Mouse (Mus musculus): ENCODE results near the gene Zscan26. TPM values are rescaled to one million over a fixed set of nuclear protein-coding genes. Genes with fewer than 3 reads are reported as not detected.
A peak's percentile ranks its signal among the peaks of the same experiment; 100 is the strongest.

Zscan26 gene
- polyA plus RNA-seq, 1 experiment from 2014 or later: 9.6 TPM

GRCm38 (mm10) chr13:21423301-21423700 lies 30.2 kb downstream of the Zscan26 start:
- ATAC-seq (ENCODE audit: insufficient read depth): no peak
- Histone ChIP-seq H3K36me3 (replicated peaks) (no peaks in the 10 kb centered on the region), H3K27ac (replicated peaks) (peak overlapping the region; percentile 0; the same call in 1 of the 2 replicates), H3K4me2 (no peak overlapping the region), H3K9ac (no peak overlapping the region), H3K4me3 (replicated peaks) (no peak overlapping the region), H3K9me3 (replicated peaks) (no peaks in the 10 kb centered on the region), H3K27me3 (no peaks in the 10 kb centered on the region), H3K4me1 (replicated peaks) (peaks cover 49% of the 10 kb centered on the region)
- WGBS (ENCODE audit: insufficient replicate concordance): 51% methylated on average over 5 of the region's 5 CpGs

GRCm38 (mm10) chr13:21418865-21419264 lies 34.7 kb downstream of the Zscan26 start:
- H3K4me2 ChIP-seq: peak overlapping the region; percentile 56
- H3K9ac ChIP-seq: peak overlapping the region; percentile 45
- H3K27me3 ChIP-seq: no peaks in the 10 kb centered on the region
- H3K27ac ChIP-seq (replicated peaks): peak overlapping the region; percentile 92
- no peaks in the 10 kb centered on the region for H3K36me3 ChIP-seq (replicated peaks)
- H3K9me3 ChIP-seq (replicated peaks): no peaks in the 10 kb centered on the region
- peak; percentile 90 for ATAC-seq (ENCODE audit: insufficient read depth)
- peaks cover 78% of the 10 kb centered on the region for H3K4me1 ChIP-seq (replicated peaks)
- WGBS (ENCODE audit: insufficient replicate concordance): 18% methylated on average over 6 of the region's 6 CpGs
- H3K4me3 ChIP-seq (replicated peaks): no peak overlapping the region; the same call in 1 of the 2 replicates

DNA sequence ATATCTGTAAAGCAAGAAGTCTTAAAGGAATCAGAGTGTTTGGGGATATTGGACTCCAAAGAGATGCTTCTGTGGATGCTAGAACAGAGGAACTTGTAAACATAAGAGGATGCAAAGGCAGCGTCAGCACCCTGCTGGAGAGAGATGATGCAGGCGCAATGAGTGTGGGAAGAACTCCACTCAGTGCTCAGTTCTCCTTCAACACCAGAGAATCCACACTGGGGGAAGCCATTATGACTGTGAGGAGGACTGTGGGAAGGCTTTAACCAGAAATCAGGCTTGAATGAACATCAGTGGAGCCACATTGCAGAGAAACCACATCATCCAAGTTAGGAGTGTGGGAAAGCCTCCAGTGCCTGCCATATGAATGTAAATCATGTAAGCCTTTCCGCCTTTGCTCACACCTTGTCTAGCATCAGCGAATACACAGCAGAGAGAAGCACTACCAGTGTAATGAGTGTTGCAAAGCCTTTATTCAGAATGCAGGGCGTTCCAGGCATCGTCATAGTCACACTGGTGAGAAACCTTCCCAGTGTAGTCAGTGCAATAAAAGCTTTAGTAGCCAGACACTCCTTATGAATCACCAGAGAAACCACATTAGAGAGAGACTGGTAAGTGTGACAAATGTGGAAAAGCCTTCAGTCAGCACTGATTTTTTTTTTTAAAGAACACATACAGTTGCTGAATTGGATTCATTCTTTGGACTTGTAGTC lies 36.1 kb downstream of the Zscan26 start:
- H3K4me3 ChIP-seq (replicated peaks): no peak overlapping the region
- no peaks in the 10 kb centered on the region for H3K9me3 ChIP-seq (replicated peaks)
- peak overlapping the region; percentile 65 for H3K27ac ChIP-seq (replicated peaks)
- H3K4me1 ChIP-seq (replicated peaks): peaks cover 78% of the 10 kb centered on the region
- H3K27me3 ChIP-seq: no peaks in the 10 kb centered on the region
- WGBS (ENCODE audit: insufficient replicate concordance): 77% methylated on average over 6 of the region's 6 CpGs
- H3K9ac ChIP-seq: no peak overlapping the region
- H3K36me3 ChIP-seq (replicated peaks): no peaks in the 10 kb centered on the region
- no peak overlapping the region for H3K4me2 ChIP-seq
- ATAC-seq (ENCODE audit: insufficient read depth): no peak

- H3K4me2 ChIP-seq: peak overlapping the region; percentile 63
- H3K27me3 ChIP-seq: no peaks in the 10 kb centered on the region
- H3K9me3 ChIP-seq (replicated peaks): no peaks in the 10 kb centered on the region
- ATAC-seq (ENCODE audit: insufficient read depth): no peak
- no peak overlapping the region for H3K4me3 ChIP-seq (replicated peaks)
- 67% methylated on average over 2 of the region's 2 CpGs for WGBS (ENCODE audit: insufficient replicate concordance)
- no peaks in the 10 kb centered on the region for H3K36me3 ChIP-seq (replicated peaks)
- peaks cover 79% of the 10 kb centered on the region for H3K4me1 ChIP-seq (replicated peaks)
- H3K27ac ChIP-seq (replicated peaks): peak overlapping the region; percentile 95
- H3K9ac ChIP-seq: peak overlapping the region; percentile 47; the same call in 1 of the 2 replicates
Measured at GRCm38 (mm10) chr13:21415750-21416149, 37.8 kb downstream of the Zscan26 start.

GRCm38 (mm10) chr13:21415266-21415665 lies 38.3 kb downstream of the Zscan26 start:
- 16% methylated on average over 4 of the region's 4 CpGs for WGBS (ENCODE audit: insufficient replicate concordance)
- Histone ChIP-seq H3K9me3 (replicated peaks) (no peaks in the 10 kb centered on the region), H3K27me3 (no peaks in the 10 kb centered on the region), H3K4me3 (replicated peaks) (peak overlapping the region; percentile 18; the same call in 1 of the 2 replicates), H3K36me3 (replicated peaks) (no peaks in the 10 kb centered on the region), H3K4me2 (peak overlapping the region; percentile 63), H3K9ac (peak overlapping the region; percentile 47; the same call in 1 of the 2 replicates), H3K27ac (replicated peaks) (peak overlapping the region; percentile 95), H3K4me1 (replicated peaks) (peaks cover 75% of the 10 kb centered on the region)
- ATAC-seq (ENCODE audit: insufficient read depth): peak; percentile 53

GRCm38 (mm10) chr13:21414231-21415212 lies 39.0 kb downstream of the Zscan26 start:
- H3K36me3 ChIP-seq (replicated peaks): no peaks in the 10 kb centered on the region
- H3K27me3 ChIP-seq: no peaks in the 10 kb centered on the region
- peak; percentile 84 for ATAC-seq (ENCODE audit: insufficient read depth)
- peaks cover 69% of the 10 kb centered on the region for H3K4me1 ChIP-seq (replicated peaks)
- peak overlapping the region; percentile 47 for H3K9ac ChIP-seq
- peak overlapping the region; percentile 95 for H3K27ac ChIP-seq (replicated peaks)
- peak overlapping the region; percentile 63 for H3K4me2 ChIP-seq
- 27% methylated on average over 15 of the region's 15 CpGs for WGBS (ENCODE audit: insufficient replicate concordance)
- H3K9me3 ChIP-seq (replicated peaks): no peaks in the 10 kb centered on the region
- peak overlapping the region; percentile 18 for H3K4me3 ChIP-seq (replicated peaks)

DNA sequence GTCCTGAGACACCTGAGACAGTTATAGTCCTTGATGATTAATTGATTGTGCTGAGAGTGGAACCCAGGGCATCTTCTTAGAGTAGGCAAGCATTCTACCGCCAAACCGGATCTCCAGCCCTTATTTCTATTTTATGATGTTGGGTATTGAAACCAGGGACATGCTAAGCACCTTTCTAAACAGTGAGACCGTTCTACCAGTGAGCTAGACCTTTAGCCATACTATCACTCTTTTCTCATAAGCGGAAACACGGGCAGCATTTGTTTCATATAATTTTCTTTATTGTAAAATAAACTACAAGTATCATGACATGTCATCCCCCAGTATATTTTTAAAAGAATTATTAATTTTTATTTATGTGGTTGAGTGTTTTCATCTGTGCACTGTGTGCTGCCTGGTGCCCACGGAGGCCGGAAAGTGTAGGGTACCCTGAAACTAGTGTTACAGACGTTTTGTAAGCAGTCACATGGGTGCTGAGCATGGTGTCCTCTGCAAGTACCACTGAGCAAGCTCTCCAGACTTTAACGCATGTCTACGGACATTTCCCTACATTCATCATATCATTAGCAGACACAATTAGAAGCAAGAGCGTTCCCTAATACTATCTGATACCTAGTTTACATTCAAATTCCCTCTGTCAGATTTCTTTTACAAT lies 44.6 kb downstream of the Zscan26 start:
- Histone ChIP-seq H3K9ac (peak overlapping the region; percentile 53), H3K4me3 (replicated peaks) (peak overlapping the region; percentile 59), H3K9me3 (replicated peaks) (no peaks in the 10 kb centered on the region), H3K4me1 (replicated peaks) (peaks cover 34% of the 10 kb centered on the region), H3K4me2 (peak overlapping the region; percentile 84), H3K27ac (replicated peaks) (peak overlapping the region; percentile 83), H3K27me3 (no peaks in the 10 kb centered on the region), H3K36me3 (replicated peaks) (no peaks in the 10 kb centered on the region)
- peak; percentile 45 for ATAC-seq (ENCODE audit: insufficient read depth)
- WGBS (ENCODE audit: insufficient replicate concordance): 60% methylated on average over 11 of the region's 11 CpGs

GRCm38 (mm10) chr13:21407969-21408804 lies 45.3 kb downstream of the Zscan26 start:
- peak; percentile 82 for ATAC-seq (ENCODE audit: insufficient read depth)
- WGBS (ENCODE audit: insufficient replicate concordance): 4% methylated on average over 27 of the region's 27 CpGs
- Histone ChIP-seq H3K27ac (replicated peaks) (peak overlapping the region; percentile 83), H3K27me3 (no peaks in the 10 kb centered on the region), H3K9ac (peak overlapping the region; percentile 53), H3K4me1 (replicated peaks) (peaks cover 28% of the 10 kb centered on the region), H3K9me3 (replicated peaks) (no peaks in the 10 kb centered on the region), H3K4me2 (peak overlapping the region; percentile 84), H3K36me3 (replicated peaks) (no peaks in the 10 kb centered on the region), H3K4me3 (replicated peaks) (peak overlapping the region; percentile 59)

- Histone ChIP-seq H3K9ac (no peak overlapping the region), H3K4me2 (peak overlapping the region; percentile 84; the same call in 1 of the 2 replicates), H3K4me3 (replicated peaks) (no peak overlapping the region), H3K27me3 (no peaks in the 10 kb centered on the region), H3K36me3 (replicated peaks) (no peaks in the 10 kb centered on the region), H3K27ac (replicated peaks) (no peak overlapping the region), H3K4me1 (replicated peaks) (peaks cover 23% of the 10 kb centered on the region), H3K9me3 (replicated peaks) (no peaks in the 10 kb centered on the region)
- 81% methylated on average over 11 of the region's 11 CpGs for WGBS (ENCODE audit: insufficient replicate concordance)
- no peak for ATAC-seq (ENCODE audit: insufficient read depth)
Measured at GRCm38 (mm10) chr13:21407341-21407740, 46.2 kb downstream of the Zscan26 start.

GRCm38 (mm10) chr13:21402848-21403247 lies 50.7 kb downstream of the Zscan26 start:
- H3K4me1 ChIP-seq (replicated peaks): peaks cover 18% of the 10 kb centered on the region
- H3K27me3 ChIP-seq: no peaks in the 10 kb centered on the region
- H3K27ac ChIP-seq (replicated peaks): peak overlapping the region; percentile 89
- peaks cover 17% of the 10 kb centered on the region for H3K36me3 ChIP-seq (replicated peaks)
- H3K4me2 ChIP-seq: peak overlapping the region; percentile 74
- ATAC-seq (ENCODE audit: insufficient read depth): no peak
- no peaks in the 10 kb centered on the region for H3K9me3 ChIP-seq (replicated peaks)
- peak overlapping the region; percentile 91 for H3K9ac ChIP-seq
- peak overlapping the region; percentile 94 for H3K4me3 ChIP-seq (replicated peaks)
- 0% methylated on average over 2 of the region's 2 CpGs for WGBS (ENCODE audit: insufficient replicate concordance)

Measured in liver, embryonic 15.5 days (tissue).